Mouse (Mus musculus): Measurements from ENCODE around the gene Krt73.
A peak's percentile ranks its signal among the peaks of the same experiment; 100 is the strongest.

DNA sequence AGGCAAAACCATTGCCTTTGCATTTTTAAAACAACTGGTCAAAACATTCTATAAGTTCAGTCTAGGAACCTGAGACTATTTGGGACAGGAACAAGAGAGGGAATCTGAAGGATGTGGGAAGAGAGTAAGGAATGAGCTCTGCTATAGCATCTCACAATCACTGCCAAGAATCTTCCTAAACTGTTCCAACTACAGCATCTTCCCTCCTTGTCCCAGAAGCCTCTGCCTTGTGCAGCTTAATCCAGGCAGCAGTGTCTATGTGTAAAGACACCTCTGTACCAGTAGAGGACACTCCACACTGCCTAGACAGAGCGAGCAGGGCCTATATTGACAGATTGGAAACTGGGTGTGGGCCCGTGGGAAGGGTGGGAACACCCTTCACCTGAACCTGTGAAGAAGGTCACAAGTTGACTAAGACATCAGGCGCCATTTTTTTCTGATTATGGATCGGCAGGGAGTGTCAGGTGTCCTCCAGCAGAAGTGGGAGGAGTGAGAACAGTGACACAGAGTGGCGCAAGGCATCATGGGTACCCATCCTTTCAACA lies 32.7 kb upstream of the Krt73 start:
- TF ChIP-seq EP300 (IDR thresholded peaks at IDR 0.05), result no peak
- TF ChIP-seq CTCF (IDR thresholded peaks at IDR 0.05), result peak; percentile 26; the same call in 1 of the 2 replicates
